Mouse (Mus musculus): ENCODE measurements around the gene Mrm3.

The Mrm3 gene

GRCm38 (mm10) chr11:76253145-76253917 lies 9.8 kb downstream of the Mrm3 start:
- DNase-seq: peak; percentile 82

DNA sequence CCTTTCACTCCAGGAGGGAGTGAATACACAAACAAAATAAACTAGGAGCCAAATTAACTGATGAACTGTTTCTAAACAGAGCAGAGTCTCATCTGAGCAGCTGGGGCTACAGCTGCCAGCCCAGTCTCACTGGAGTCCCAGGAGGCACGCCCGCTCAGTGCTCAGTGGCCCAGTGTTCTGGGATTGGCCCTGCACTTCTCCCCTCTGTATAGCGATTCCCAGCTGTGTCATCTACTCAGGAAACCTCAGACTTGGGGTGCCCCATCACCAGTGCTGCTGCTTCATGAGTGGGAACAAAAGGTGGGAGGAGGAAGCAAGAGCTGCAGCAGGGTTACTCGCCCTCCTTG lies 10.4 kb downstream of the Mrm3 start:
- DNase-seq: peak; percentile 39

DNA sequence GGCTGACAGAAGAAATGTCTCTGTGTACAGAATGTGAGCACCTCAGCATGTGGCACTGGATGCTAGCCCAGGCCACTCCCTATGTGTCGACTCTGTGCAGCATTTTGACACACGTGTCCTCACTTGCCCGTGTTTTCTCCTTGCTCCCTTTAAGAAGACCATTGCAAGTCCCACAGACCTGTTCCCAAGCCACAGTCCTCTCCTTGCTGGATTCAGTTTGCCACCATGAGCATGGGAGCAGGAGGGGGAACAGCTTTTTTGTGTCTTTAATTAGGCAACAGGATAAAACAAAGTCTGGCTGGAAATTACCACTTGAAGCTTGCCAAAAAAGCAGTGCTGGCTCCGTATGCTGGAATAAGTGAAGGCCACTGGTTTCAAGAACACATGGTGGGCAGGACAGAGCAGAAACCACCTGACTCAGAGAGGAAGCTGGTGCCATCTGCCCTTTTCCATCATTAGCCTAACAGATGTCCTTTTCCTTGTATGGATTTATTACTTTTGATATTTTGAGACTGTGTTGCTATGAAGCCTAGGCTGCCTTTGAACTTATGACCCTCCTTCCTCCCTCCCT lies 12.0 kb downstream of the Mrm3 start:
- DNase-seq: peak; percentile 92

- peak; percentile 36 for DNase-seq
Observed at GRCm38 (mm10) chr11:76256129-76256528, 12.6 kb downstream of the Mrm3 start.

- no peak for DNase-seq
Observed at GRCm38 (mm10) chr11:76257386-76257785, 13.9 kb downstream of the Mrm3 start.

DNA sequence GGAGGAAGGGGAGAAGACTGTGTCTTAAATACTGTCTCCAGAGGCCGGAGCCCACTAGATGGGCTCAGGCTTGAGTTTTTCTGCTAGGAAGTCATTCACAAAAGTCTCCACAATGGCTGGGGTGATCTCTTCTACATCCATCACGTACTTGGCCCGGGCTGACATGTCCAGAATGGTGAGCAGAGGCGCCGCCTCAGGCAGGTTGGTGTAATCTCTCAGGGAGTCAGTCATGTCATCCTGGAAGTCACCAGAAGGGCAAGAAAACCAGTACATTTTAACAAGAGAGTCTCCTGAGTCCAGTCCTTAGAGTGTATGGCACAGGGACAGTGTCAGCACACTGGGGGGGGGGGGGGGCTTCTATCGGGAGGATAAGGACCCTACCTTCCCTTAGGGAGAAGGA lies 15.0 kb downstream of the Mrm3 start:
- peak; percentile 25 for DNase-seq

GRCm38 (mm10) chr11:76260208-76261050 lies 16.9 kb downstream of the Mrm3 start:
- DNase-seq: peak; percentile 59

DNA sequence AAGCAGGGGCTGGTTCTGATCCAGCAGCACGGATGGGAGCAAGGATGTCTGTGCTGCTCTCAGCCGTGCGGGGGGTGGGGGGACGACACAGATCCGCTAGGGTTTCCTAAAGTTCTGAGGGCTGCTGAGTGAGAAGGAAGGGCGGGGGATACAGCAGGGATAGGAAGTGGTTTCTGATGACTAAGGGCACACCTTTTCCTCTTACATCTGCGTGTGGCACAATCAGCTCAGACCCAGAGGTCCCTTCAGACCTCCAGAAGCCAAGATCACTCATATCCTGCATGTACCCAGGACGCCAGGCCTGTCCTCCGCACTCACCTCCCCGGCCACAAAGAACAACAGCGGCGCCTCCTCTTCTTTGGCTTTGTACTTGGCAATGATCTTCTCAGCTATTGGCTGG lies 17.7 kb downstream of the Mrm3 start:
- no peak for DNase-seq

DNA sequence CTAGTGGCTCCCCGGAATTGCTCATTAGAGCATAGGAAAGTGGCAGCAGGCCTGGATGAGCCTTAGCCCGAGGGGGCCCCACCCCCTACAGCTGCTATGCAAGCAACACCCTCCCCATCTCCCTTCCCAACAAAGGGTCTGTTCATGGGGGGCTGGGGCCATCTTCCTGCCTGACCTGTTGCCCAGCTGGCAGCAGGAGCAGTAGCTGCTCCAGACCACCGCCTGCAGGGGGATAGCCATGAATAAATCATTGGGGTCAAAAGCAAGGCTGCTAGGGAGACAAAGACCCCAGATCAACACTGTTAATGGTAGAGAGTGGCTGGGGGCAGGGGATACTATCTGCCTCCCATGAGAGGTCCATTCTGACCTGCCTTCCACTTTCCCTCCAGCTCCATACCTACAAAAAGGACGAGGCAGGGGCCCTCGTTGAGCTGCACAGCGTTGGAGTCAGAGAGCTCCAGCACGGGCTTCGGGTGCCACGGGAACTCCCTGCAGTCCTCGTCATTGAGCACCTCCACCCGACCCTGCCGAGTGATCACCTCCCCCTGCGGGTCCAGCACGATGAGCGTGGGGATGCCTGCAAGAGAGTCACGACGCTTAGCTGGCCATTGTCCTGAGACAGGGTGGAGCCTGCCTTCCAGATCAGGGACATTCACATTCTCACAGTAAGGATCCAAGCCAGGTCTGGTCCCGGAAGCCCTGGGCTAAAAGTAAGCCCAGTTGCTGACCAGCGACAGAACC lies 19.3 kb downstream of the Mrm3 start:
- peak; percentile 44 for DNase-seq

DNA sequence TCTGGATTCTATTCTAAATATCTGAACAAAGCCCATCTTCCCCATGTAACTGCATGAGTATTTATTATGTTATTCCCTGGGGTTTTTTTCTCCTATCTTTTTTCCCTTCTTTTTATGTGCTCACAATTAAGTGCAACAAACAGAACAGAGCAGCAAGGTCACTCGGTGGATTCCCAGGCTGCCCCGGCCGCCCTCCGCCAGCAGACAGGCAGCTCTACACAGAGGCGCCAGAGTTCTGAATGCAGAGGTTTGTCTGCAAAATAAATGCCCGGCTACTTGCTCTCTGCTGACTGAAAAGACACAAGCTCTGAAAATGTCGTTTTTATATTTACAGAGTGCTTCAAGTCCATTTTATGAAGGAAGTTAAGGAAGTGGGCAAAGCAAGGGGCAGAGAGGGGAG lies 24.0 kb downstream of the Mrm3 start:
- no peak for DNase-seq

DNA sequence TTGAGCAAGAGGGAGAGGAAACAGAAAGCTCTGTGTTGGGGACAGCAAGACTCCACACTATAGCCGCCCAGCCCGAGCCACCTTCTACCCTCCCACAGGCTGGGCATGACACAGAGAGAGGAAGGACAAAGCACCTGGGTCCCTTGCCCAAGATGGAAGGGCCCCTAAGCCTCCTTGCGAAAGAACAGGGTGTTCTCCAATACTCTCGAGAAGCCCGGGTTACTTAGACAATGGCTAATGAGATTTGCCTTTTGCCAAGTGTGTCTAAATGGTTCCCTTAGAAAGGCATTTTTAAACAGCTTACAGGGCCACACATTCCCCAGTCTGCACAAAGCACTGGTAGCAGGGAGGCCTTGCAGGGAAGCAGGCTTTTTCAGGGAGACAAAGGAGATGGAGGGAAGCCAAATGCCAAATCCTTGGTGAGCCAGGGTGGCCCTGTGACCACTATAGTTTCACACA lies 24.5 kb downstream of the Mrm3 start:
- DNase-seq: peak; percentile 26

DNA sequence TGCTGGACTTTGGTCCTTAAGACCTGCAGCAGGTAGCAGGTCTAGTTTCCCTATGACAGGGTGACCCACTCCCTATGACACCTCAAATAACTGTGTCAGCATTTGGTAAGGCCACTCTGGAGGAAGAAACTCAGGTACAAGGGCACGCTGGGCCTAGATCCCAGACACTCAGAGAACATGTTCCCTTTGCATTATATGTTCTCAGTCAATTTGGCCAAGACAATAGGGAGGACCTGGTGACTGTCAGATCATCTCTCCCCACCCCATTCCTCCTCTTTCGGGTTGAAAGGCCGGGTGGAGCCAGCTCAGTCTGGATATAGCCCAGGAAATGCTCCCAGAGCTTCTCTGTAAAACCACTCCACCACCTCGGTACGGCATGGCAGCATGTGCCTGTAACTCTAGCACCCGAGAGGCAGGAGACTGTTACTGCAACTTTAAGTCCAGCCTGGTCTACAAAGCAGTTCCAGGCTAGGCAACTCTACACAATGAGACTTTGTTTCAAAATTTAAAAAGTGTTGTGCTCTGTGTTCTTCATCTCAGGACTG lies 25.1 kb downstream of the Mrm3 start:
- DNase-seq: no peak

GRCm38 (mm10) chr11:76272440-76272839 lies 28.9 kb downstream of the Mrm3 start:
- DNase-seq: peak; percentile 60

GRCm38 (mm10) chr11:76278960-76279852 lies 35.7 kb downstream of the Mrm3 start:
- no peak for DNase-seq

DNA sequence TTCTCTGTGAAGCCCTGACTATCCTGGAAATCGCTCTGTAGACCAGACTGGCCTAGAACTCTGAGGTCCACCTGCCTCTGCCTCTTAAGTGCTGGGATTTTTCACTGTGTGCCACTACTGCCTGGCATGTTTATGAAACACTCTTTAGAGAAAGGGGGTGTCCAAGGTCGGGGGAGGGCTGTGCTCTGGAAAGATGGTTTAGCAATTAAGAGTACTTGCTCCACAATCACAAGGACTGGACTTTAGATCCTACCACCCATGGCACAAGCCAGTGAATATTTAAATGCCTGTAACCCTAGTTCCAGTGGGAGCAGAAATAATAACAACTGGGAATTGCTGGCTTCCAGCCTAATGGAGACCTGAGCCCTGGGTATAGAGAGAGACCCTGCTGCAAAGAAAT lies 36.5 kb downstream of the Mrm3 start:
- no peak for DNase-seq

GRCm38 (mm10) chr11:76283841-76284240 lies 40.3 kb downstream of the Mrm3 start:
- no peak for DNase-seq

- DNase-seq: no peak
Observed at GRCm38 (mm10) chr11:76285431-76286075, 42.0 kb downstream of the Mrm3 start.

DNA sequence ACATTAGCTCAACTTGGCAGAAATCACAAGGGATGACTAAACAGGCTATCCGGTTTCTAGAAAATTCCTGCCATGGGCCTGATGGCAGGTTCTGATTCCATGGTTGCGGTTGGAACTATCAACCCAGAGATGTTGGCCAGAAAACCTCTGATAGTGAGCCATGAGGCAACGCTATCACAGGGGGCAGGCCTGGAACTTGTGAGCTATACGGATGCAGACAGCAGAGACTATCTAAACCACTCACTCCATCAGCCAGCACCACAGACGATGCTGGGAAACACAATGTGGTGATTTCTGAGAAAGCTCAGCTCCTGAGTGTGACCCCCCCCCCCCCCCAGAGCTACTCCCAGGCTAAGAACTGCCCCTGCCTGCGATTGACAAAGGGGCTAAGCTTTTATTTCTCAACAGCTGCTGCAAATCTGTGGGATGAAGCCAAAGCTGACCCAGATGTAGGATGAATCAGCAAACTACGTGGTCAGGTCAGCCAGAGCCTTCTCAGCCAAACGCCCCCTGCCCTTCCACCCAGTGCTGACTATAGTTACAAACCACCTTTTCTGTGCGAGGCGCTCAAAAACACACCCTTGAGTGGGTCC lies 43.1 kb downstream of the Mrm3 start:
- DNase-seq: no peak

GRCm38 (mm10) chr11:76287301-76287700 lies 43.8 kb downstream of the Mrm3 start:
- DNase-seq: no peak

DNA sequence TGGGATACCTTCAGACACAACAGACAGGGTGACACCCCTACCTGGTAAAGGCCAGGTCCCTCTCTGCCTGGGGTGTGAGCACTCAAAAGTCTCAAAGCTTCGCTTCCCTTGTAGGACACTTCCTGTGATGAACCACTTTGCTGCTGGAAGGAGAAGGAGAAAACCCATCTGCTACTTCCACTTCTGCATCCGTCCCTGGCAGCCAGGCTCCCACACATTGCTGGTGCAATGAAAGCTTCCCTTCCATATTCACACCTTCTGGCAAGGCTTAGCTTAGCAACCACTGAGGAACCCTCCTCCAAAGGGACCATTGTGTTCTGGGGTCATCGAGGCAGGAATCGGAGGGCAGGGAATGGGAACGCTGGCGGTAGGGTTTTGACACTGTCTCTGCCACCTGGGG lies 45.1 kb downstream of the Mrm3 start:
- no peak for DNase-seq

- peak; percentile 92 for DNase-seq
Observed at GRCm38 (mm10) chr11:76290367-76290766, 46.9 kb downstream of the Mrm3 start.
